Mouse (Mus musculus): ENCODE data around the gene Tspan4. TPM values are rescaled to one million over a fixed set of nuclear protein-coding genes. Genes with fewer than 3 reads are reported as not detected.
A peak's percentile ranks its signal among the peaks of the same experiment; 100 is the strongest.

Gene Tspan4
- total and polyA plus RNA-seq, 2 experiments from 2014 or later: 83.9 to 119 TPM

- no peaks in the 10 kb centered on the region for H3K27me3 ChIP-seq (ENCODE audit: insufficient read depth, low read length)
- H3K4me2 ChIP-seq (ENCODE audit: low read depth, low read length): no peak overlapping the region
- H3K9ac ChIP-seq (replicated peaks; ENCODE audit: low read length): no peak overlapping the region
- H3K9me3 ChIP-seq (ENCODE audit: low read length): no peaks in the 10 kb centered on the region
- H3K27ac ChIP-seq: no peak overlapping the region
- H3K36me3 ChIP-seq (ENCODE audit: insufficient read depth, low read length): no peaks in the 10 kb centered on the region; the same call in 1 of the 2 replicates
- H3K4me3 ChIP-seq (ENCODE audit: low read length): no peak overlapping the region
- no peaks in the 10 kb centered on the region for H3K4me1 ChIP-seq (ENCODE audit: insufficient read depth, low read length)
- WGBS: 61% methylated on average over 3 of the region's 3 CpGs
- no peak for ATAC-seq
- no peak for DNase-seq (ENCODE audit: low spot score)
- no peak for TF ChIP-seq CTCF (IDR thresholded peaks at IDR 0.05; ENCODE audit: low read depth)
These were observed 43.9 kb downstream of the Tspan4 start for GRCm38 (mm10) chr7:141518926-141519325.

- Histone ChIP-seq H3K36me3 (ENCODE audit: insufficient read depth, low read length) (no peaks in the 10 kb centered on the region; the same call in 1 of the 2 replicates), H3K27me3 (ENCODE audit: insufficient read depth, low read length) (no peaks in the 10 kb centered on the region), H3K4me3 (ENCODE audit: low read length) (no peak overlapping the region), H3K27ac (no peak overlapping the region), H3K9me3 (ENCODE audit: low read length) (no peaks in the 10 kb centered on the region), H3K4me2 (ENCODE audit: low read depth, low read length) (no peak overlapping the region), H3K9ac (replicated peaks; ENCODE audit: low read length) (no peak overlapping the region), H3K4me1 (ENCODE audit: insufficient read depth, low read length) (no peaks in the 10 kb centered on the region)
- 75% methylated on average over 1 of the region's 1 CpGs for WGBS
- DNase-seq (ENCODE audit: low spot score) (no peak), ATAC-seq (no peak)
- TF ChIP-seq CTCF (IDR thresholded peaks at IDR 0.05; ENCODE audit: low read depth): no peak
These were observed 44.8 kb downstream of the Tspan4 start for GRCm38 (mm10) chr7:141519795-141520194.

GRCm38 (mm10) chr7:141523007-141523406 lies 48.0 kb downstream of the Tspan4 start:
- peak; percentile 26; the same call in 1 of the 2 replicates for TF ChIP-seq CTCF (IDR thresholded peaks at IDR 0.05; ENCODE audit: low read depth)
- no peak overlapping the region for H3K9ac ChIP-seq (replicated peaks; ENCODE audit: low read length)
- no peak overlapping the region for H3K27ac ChIP-seq
- H3K4me3 ChIP-seq (ENCODE audit: low read length): no peak overlapping the region
- H3K9me3 ChIP-seq (ENCODE audit: low read length): no peaks in the 10 kb centered on the region
- H3K27me3 ChIP-seq (ENCODE audit: insufficient read depth, low read length): no peaks in the 10 kb centered on the region
- H3K4me2 ChIP-seq (ENCODE audit: low read depth, low read length): no peak overlapping the region
- H3K36me3 ChIP-seq (ENCODE audit: insufficient read depth, low read length): peaks cover 7% of the 10 kb centered on the region
- ATAC-seq (no peak), DNase-seq (ENCODE audit: low spot score) (peak; percentile 21)
- 28% methylated on average over 3 of the region's 4 CpGs for WGBS
- no peaks in the 10 kb centered on the region for H3K4me1 ChIP-seq (ENCODE audit: insufficient read depth, low read length)

- no peak for TF ChIP-seq CTCF (IDR thresholded peaks at IDR 0.05; ENCODE audit: low read depth)
- Histone ChIP-seq H3K9me3 (ENCODE audit: low read length) (no peaks in the 10 kb centered on the region), H3K4me2 (ENCODE audit: low read depth, low read length) (no peak overlapping the region), H3K4me3 (ENCODE audit: low read length) (no peak overlapping the region), H3K4me1 (ENCODE audit: insufficient read depth, low read length) (no peaks in the 10 kb centered on the region), H3K9ac (replicated peaks; ENCODE audit: low read length) (no peak overlapping the region), H3K27ac (no peak overlapping the region), H3K36me3 (ENCODE audit: insufficient read depth, low read length) (peaks cover 16% of the 10 kb centered on the region), H3K27me3 (ENCODE audit: insufficient read depth, low read length) (no peaks in the 10 kb centered on the region)
- ATAC-seq: no peak
- 85% methylated on average over 4 of the region's 4 CpGs for WGBS
- DNase-seq (ENCODE audit: low spot score): no peak
These were observed 49.2 kb downstream of the Tspan4 start for GRCm38 (mm10) chr7:141524271-141524670.

- Histone ChIP-seq H3K27me3 (ENCODE audit: insufficient read depth, low read length) (no peaks in the 10 kb centered on the region), H3K9me3 (ENCODE audit: low read length) (no peaks in the 10 kb centered on the region), H3K27ac (no peak overlapping the region; the same call in 1 of the 2 replicates), H3K4me3 (ENCODE audit: low read length) (no peak overlapping the region), H3K36me3 (ENCODE audit: insufficient read depth, low read length) (peaks cover 16% of the 10 kb centered on the region), H3K4me2 (ENCODE audit: low read depth, low read length) (no peak overlapping the region), H3K4me1 (ENCODE audit: insufficient read depth, low read length) (no peaks in the 10 kb centered on the region), H3K9ac (replicated peaks; ENCODE audit: low read length) (no peak overlapping the region)
- 51% methylated on average over 6 of the region's 6 CpGs for WGBS
- ATAC-seq (peak; percentile 90), DNase-seq (ENCODE audit: low spot score) (peak; percentile 90)
- TF ChIP-seq CTCF (IDR thresholded peaks at IDR 0.05; ENCODE audit: low read depth): peak; percentile 94
These were observed 49.9 kb downstream of the Tspan4 start for GRCm38 (mm10) chr7:141524760-141525579.

GRCm38 (mm10) chr7:141525580-141525925 lies 50.5 kb downstream of the Tspan4 start:
- H3K4me2 ChIP-seq (ENCODE audit: low read depth, low read length): no peak overlapping the region
- 0 out of 2 replicates have a peak overlapping the region, but pooled peaks have one; percentile 6 for H3K9ac ChIP-seq (replicated peaks; ENCODE audit: low read length)
- H3K36me3 ChIP-seq (ENCODE audit: insufficient read depth, low read length): peaks cover 16% of the 10 kb centered on the region
- TF ChIP-seq CTCF (IDR thresholded peaks at IDR 0.05; ENCODE audit: low read depth): no peak
- H3K4me1 ChIP-seq (ENCODE audit: insufficient read depth, low read length): no peaks in the 10 kb centered on the region
- no peak overlapping the region for H3K27ac ChIP-seq
- WGBS: 80% methylated on average over 4 of the region's 4 CpGs
- DNase-seq (ENCODE audit: low spot score): no peak
- no peaks in the 10 kb centered on the region for H3K9me3 ChIP-seq (ENCODE audit: low read length)
- no peak overlapping the region for H3K4me3 ChIP-seq (ENCODE audit: low read length)
- peak; percentile 41; the same call in 1 of the 2 replicates for ATAC-seq
- no peaks in the 10 kb centered on the region for H3K27me3 ChIP-seq (ENCODE audit: insufficient read depth, low read length)

- H3K27ac ChIP-seq: no peak overlapping the region
- TF ChIP-seq CTCF (IDR thresholded peaks at IDR 0.05; ENCODE audit: low read depth): no peak
- no peaks in the 10 kb centered on the region for H3K27me3 ChIP-seq (ENCODE audit: insufficient read depth, low read length)
- no peak overlapping the region for H3K9ac ChIP-seq (replicated peaks; ENCODE audit: low read length)
- H3K4me3 ChIP-seq (ENCODE audit: low read length): no peak overlapping the region
- peaks cover 16% of the 10 kb centered on the region for H3K4me1 ChIP-seq (ENCODE audit: insufficient read depth, low read length)
- ATAC-seq: no peak
- no peak for DNase-seq (ENCODE audit: low spot score)
- H3K9me3 ChIP-seq (ENCODE audit: low read length): no peaks in the 10 kb centered on the region
- no peaks in the 10 kb centered on the region for H3K36me3 ChIP-seq (ENCODE audit: insufficient read depth, low read length)
- H3K4me2 ChIP-seq (ENCODE audit: low read depth, low read length): no peak overlapping the region
- 73% methylated on average over 1 of the region's 1 CpGs for WGBS
These were observed 60.5 kb downstream of the Tspan4 start for GRCm38 (mm10) chr7:141535570-141535969.
